Mouse (Mus musculus) lung, adult 2 months (tissue): ENCODE measurements at regions not wholly inside any gene's neighbourhood (a gene's known extent, or its start where the extent isn't known, plus 50 kb on each side); places are given as distances from the start of the nearest gene placed in this dataset.

Source experiments
- DNase-seq: peaks from one replicate; pipeline ENCODE4 v3.0.0; 2022
- H3K4me1 ChIP-seq: fragments of 200-500 bp; 2 replicates; pipeline ENCODE4 v1.6.1; 2011; ENCODE audit warnings: low read length; ENCODE audit not compliant: control insufficient read depth, insufficient read depth
- H3K4me3 ChIP-seq: fragments of 200-500 bp; replicated peaks from 2 replicates; pipeline ENCODE3; 2011; ENCODE audit warnings: low read depth, mild to moderate bottlenecking, control low read depth, low read length; ENCODE audit errors: extremely low read depth
- CTCF ChIP-seq: fragments of 200-500 bp; IDR thresholded peaks from 2 replicates; pipeline ENCODE4 v1.5.1; 2011; ENCODE audit warnings: mild to moderate bottlenecking, low read length, control low read depth; ENCODE audit not compliant: insufficient read depth
- POLR2A ChIP-seq: fragments of 200-500 bp; IDR thresholded peaks from 2 replicates; pipeline ENCODE4 v1.6.1; 2011; ENCODE audit warnings: low read depth, mild to moderate bottlenecking, control low read depth, low read length, borderline replicate concordance; ENCODE audit errors: extremely low read depth
- WGBS: fragments of 180-500 bp; shearing (Covaris S2); methylation state at CpG from one replicate; pipeline ENCODE4 v1.1.7; 2018; 5-methylcytosine and 5-hydroxymethylcytosine counted together

- 87% methylated on average over 5 of the region's 5 CpGs for WGBS
- Histone ChIP-seq H3K4me1 (no peaks in the 10 kb centered on the region), H3K4me3 (no peak overlapping the region)
- TF ChIP-seq CTCF (no peak), POLR2A (no peak)
- DNase-seq = no peak
Observed at GRCm38 (mm10) chr12:12882931-12883553, 58.7 kb downstream of the Mycn start.

- TF ChIP-seq CTCF = no peak
- TF ChIP-seq POLR2A = no peak
- no peak for DNase-seq
- Histone ChIP-seq H3K4me1 (no peaks in the 10 kb centered on the region), H3K4me3 (no peak overlapping the region)
- 98% methylated on average over 2 of the region's 2 CpGs for WGBS
Observed at GRCm38 (mm10) chr12:12878031-12878430, 63.7 kb downstream of the Mycn start.

- 76% methylated on average over 5 of the region's 5 CpGs for WGBS
- TF ChIP-seq POLR2A (no peak), CTCF (no peak)
- H3K4me3 ChIP-seq = no peak overlapping the region
- no peaks in the 10 kb centered on the region for H3K4me1 ChIP-seq
- DNase-seq = no peak
Observed at GRCm38 (mm10) chr12:12877539-12877938, 64.2 kb downstream of the Mycn start.

- Histone ChIP-seq H3K4me3 (no peak overlapping the region), H3K4me1 (no peaks in the 10 kb centered on the region)
- no peak for DNase-seq
- WGBS = 76% methylated on average over 12 of the region's 12 CpGs
- no peak for TF ChIP-seq CTCF
- TF ChIP-seq POLR2A = no peak
Observed at GRCm38 (mm10) chr12:12875976-12876745, 65.6 kb downstream of the Mycn start.

GRCm38 (mm10) chr12:12873551-12873950, 68.2 kb downstream of the Mycn start:
- Histone ChIP-seq H3K4me3 (no peak overlapping the region), H3K4me1 (no peaks in the 10 kb centered on the region)
- no peak for TF ChIP-seq CTCF
- TF ChIP-seq POLR2A = no peak
- DNase-seq = no peak
- 84% methylated on average over 11 of the region's 11 CpGs for WGBS

- Histone ChIP-seq H3K4me3 (no peak overlapping the region), H3K4me1 (no peaks in the 10 kb centered on the region)
- 54% methylated on average over 4 of the region's 4 CpGs for WGBS
- DNase-seq = no peak
- TF ChIP-seq CTCF = no peak
- no peak for TF ChIP-seq POLR2A
Observed at GRCm38 (mm10) chr12:12872974-12873373, 68.7 kb downstream of the Mycn start.

- TF ChIP-seq CTCF = no peak
- no peak for TF ChIP-seq POLR2A
- Histone ChIP-seq H3K4me1 (no peaks in the 10 kb centered on the region), H3K4me3 (no peak overlapping the region)
- DNase-seq = no peak
- WGBS = 62% methylated on average over 4 of the region's 4 CpGs
Observed at GRCm38 (mm10) chr12:12871272-12871671, 70.4 kb downstream of the Mycn start.

GRCm38 (mm10) chr12:12866590-12866989, 75.1 kb downstream of the Mycn start:
- no peak overlapping the region for H3K4me3 ChIP-seq
- H3K4me1 ChIP-seq = no peaks in the 10 kb centered on the region
- TF ChIP-seq POLR2A (no peak), CTCF (no peak)
- WGBS = 76% methylated on average over 10 of the region's 10 CpGs
- DNase-seq = no peak

GRCm38 (mm10) chr12:12850681-12851080, 91.0 kb downstream of the Mycn start:
- DNase-seq = no peak
- 49% methylated on average over 2 of the region's 2 CpGs for WGBS
- TF ChIP-seq POLR2A (no peak), CTCF (no peak)
- H3K4me1 ChIP-seq = no peaks in the 10 kb centered on the region
- no peak overlapping the region for H3K4me3 ChIP-seq

GRCm38 (mm10) chr12:12846716-12847115, 95.0 kb downstream of the Mycn start:
- no peak for DNase-seq
- H3K4me3 ChIP-seq = no peak overlapping the region
- 54% methylated on average over 1 of the region's 1 CpGs for WGBS
- TF ChIP-seq POLR2A (no peak), CTCF (no peak)
- no peaks in the 10 kb centered on the region for H3K4me1 ChIP-seq

- no peak for DNase-seq
- WGBS = 64% methylated on average over 17 of the region's 17 CpGs
Observed at GRCm38 (mm10) chr12:12842247-12842957, 99.3 kb downstream of the Mycn start.

More at GRCm38 (mm10) chr12:12842247-12842957, 99.3 kb downstream of the Mycn start:
- no peak for TF ChIP-seq CTCF
- TF ChIP-seq POLR2A = no peak
- no peaks in the 10 kb centered on the region for H3K4me1 ChIP-seq
- H3K4me3 ChIP-seq = no peak overlapping the region
